Mouse (Mus musculus) lung, postnatal 0 days (tissue): ENCODE data around the gene Spag6. TPM values are rescaled to one million over a fixed set of nuclear protein-coding genes. Genes with fewer than 3 reads are reported as not detected.

Experiments
- ATAC-seq: fragments of 200-750 bp; cut with Nextera tagmentation; 2 replicates; pipeline ENCODE4 v1.8.0; 2017; ENCODE audit warnings: moderate library complexity
- DNase-seq: peaks from one replicate; pipeline ENCODE4 v3.0.0-alpha.2; 2016; ENCODE audit warnings: low spot score
- H3K27ac ChIP-seq: fragments of 300-500 bp; sonication (generic); 2 replicates; pipeline ENCODE4 v1.5.1; 2014; ENCODE audit warnings: antibody characterized with exemption, mild to moderate bottlenecking, low read length, mixed read lengths
- H3K27me3 ChIP-seq: fragments of 300-500 bp; sonication (generic); replicated peaks from 2 replicates; pipeline ENCODE4 v1.6.1; 2014; ENCODE audit warnings: low read length, mixed read lengths; ENCODE audit not compliant: insufficient read depth
- H3K36me3 ChIP-seq: fragments of 300-500 bp; sonication (generic); 2 replicates; pipeline ENCODE4 v1.6.1; 2014; ENCODE audit warnings: low read length, mixed read lengths; ENCODE audit not compliant: insufficient read depth
- H3K4me1 ChIP-seq: fragments of 300-500 bp; sonication (generic); 2 replicates; pipeline ENCODE4 v1.6.1; 2014; ENCODE audit warnings: antibody characterized with exemption, low read depth, low read length, mixed read lengths; ENCODE audit not compliant: insufficient read depth
- H3K4me2 ChIP-seq: fragments of 300-500 bp; sonication (generic); replicated peaks from 2 replicates; pipeline ENCODE4 v1.6.1; 2014; ENCODE audit warnings: low read depth, mild to moderate bottlenecking, low read length, moderate library complexity, mixed read lengths
- H3K4me3 ChIP-seq: fragments of 300-500 bp; sonication (generic); 2 replicates; pipeline ENCODE4 v1.5.1; 2014; ENCODE audit warnings: low read depth, low read length
- H3K9ac ChIP-seq: fragments of 300-500 bp; sonication (generic); replicated peaks from 2 replicates; pipeline ENCODE4 v1.6.1; 2014; ENCODE audit warnings: low read depth, mild to moderate bottlenecking
- H3K9me3 ChIP-seq: fragments of 300-500 bp; sonication (generic); 2 replicates; pipeline ENCODE4 v1.6.1; 2016; ENCODE audit warnings: low read length, mixed read lengths
- CTCF ChIP-seq: IDR thresholded peaks from 2 replicates; pipeline ENCODE4 v1.5.1; 2016; ENCODE audit warnings: antibody characterized with exemption, mild to moderate bottlenecking
- EP300 ChIP-seq: IDR thresholded peaks from 2 replicates; pipeline ENCODE4 v1.6.1; 2016; ENCODE audit warnings: antibody characterized with exemption, mild to moderate bottlenecking, control low read depth
- WGBS: fragments of 180-500 bp; shearing (Covaris S2); extraction: QIAGEN DNeasy Blood & Tissue Kit; methylation state at CpG from one replicate; pipeline ENCODE4 v1.1.7; 2014; 5-methylcytosine and 5-hydroxymethylcytosine counted together
- polyA plus RNA-seq: library from polyadenylated mRNA; unstranded; fragments of >200 nt; fragmentation: Nextera tagmentation; extraction: Ambion mirVana; gene quantifications from 2 replicates; pipeline ENCODE4 v1.2.1, GENCODE M21; 2015

Spag6 gene
- polyA plus RNA-seq, 1 experiment from 2014 or later: 0.07 TPM

- H3K36me3 ChIP-seq: no peaks in the 10 kb centered on the region
- TF ChIP-seq EP300 (no peak), CTCF (peak; percentile 9; the same call in 1 of the 2 replicates)
- peak overlapping the region; percentile 99 for H3K27ac ChIP-seq
- DNase-seq (peak; percentile 94), ATAC-seq (peak; percentile 92)
- H3K4me1 ChIP-seq: no peaks in the 10 kb centered on the region; the same call in 1 of the 2 replicates
- H3K27me3 ChIP-seq: no peaks in the 10 kb centered on the region
- WGBS: 1% methylated on average over 56 of the region's 56 CpGs
- peak overlapping the region; percentile 96 for H3K9ac ChIP-seq
- no peaks in the 10 kb centered on the region for H3K9me3 ChIP-seq
- peak overlapping the region; percentile 76 for H3K4me2 ChIP-seq
- H3K4me3 ChIP-seq: peak overlapping the region; percentile 82
Measured at GRCm38 (mm10) chr2:18766821-18767541, 73.1 kb downstream of the Spag6 start.

GRCm38 (mm10) chr2:18768414-18768813 is 74.6 kb downstream of the Spag6 start:
- no peaks in the 10 kb centered on the region for H3K36me3 ChIP-seq
- DNase-seq (no peak), ATAC-seq (no peak)
- H3K9me3 ChIP-seq: no peaks in the 10 kb centered on the region
- H3K27ac ChIP-seq: no peak overlapping the region
- no peaks in the 10 kb centered on the region; the same call in 1 of the 2 replicates for H3K4me1 ChIP-seq
- no peak overlapping the region for H3K4me2 ChIP-seq
- 99% methylated on average over 2 of the region's 2 CpGs for WGBS
- no peak overlapping the region for H3K4me3 ChIP-seq
- H3K27me3 ChIP-seq: no peaks in the 10 kb centered on the region
- H3K9ac ChIP-seq: no peak overlapping the region
- TF ChIP-seq CTCF (no peak), EP300 (no peak)

- TF ChIP-seq CTCF (no peak), EP300 (no peak)
- Histone ChIP-seq H3K27ac (no peak overlapping the region), H3K4me3 (no peak overlapping the region), H3K36me3 (no peaks in the 10 kb centered on the region), H3K4me2 (no peak overlapping the region), H3K27me3 (no peaks in the 10 kb centered on the region), H3K4me1 (no peaks in the 10 kb centered on the region), H3K9me3 (no peaks in the 10 kb centered on the region), H3K9ac (no peak overlapping the region)
- ATAC-seq (no peak), DNase-seq (no peak)
- WGBS: 68% methylated on average over 8 of the region's 8 CpGs
Measured at GRCm38 (mm10) chr2:18772413-18772812, 78.6 kb downstream of the Spag6 start.

- H3K4me2 ChIP-seq: no peak overlapping the region
- DNase-seq (peak; percentile 24), ATAC-seq (no peak)
- H3K36me3 ChIP-seq: no peaks in the 10 kb centered on the region
- TF ChIP-seq EP300 (no peak), CTCF (no peak)
- H3K27me3 ChIP-seq: no peaks in the 10 kb centered on the region
- no peak overlapping the region for H3K4me3 ChIP-seq
- no peak overlapping the region for H3K27ac ChIP-seq
- peaks cover 4% of the 10 kb centered on the region; the same call in 1 of the 2 replicates for H3K4me1 ChIP-seq
- no peaks in the 10 kb centered on the region for H3K9me3 ChIP-seq
- no peak overlapping the region for H3K9ac ChIP-seq
- 60% methylated on average over 6 of the region's 6 CpGs for WGBS
Measured at GRCm38 (mm10) chr2:18774326-18774725, 80.5 kb downstream of the Spag6 start.

- no peak overlapping the region for H3K4me2 ChIP-seq
- no peak for TF ChIP-seq EP300
- TF ChIP-seq CTCF: no peak
- H3K4me1 ChIP-seq: peaks cover 4% of the 10 kb centered on the region; the same call in 1 of the 2 replicates
- DNase-seq: peak; percentile 43
- H3K4me3 ChIP-seq: no peak overlapping the region
- 13% methylated on average over 9 of the region's 9 CpGs for WGBS
- no peaks in the 10 kb centered on the region for H3K27me3 ChIP-seq
- no peaks in the 10 kb centered on the region for H3K9me3 ChIP-seq
- ATAC-seq: no peak
- H3K27ac ChIP-seq: no peak overlapping the region
- H3K36me3 ChIP-seq: no peaks in the 10 kb centered on the region
- H3K9ac ChIP-seq: no peak overlapping the region
Measured at GRCm38 (mm10) chr2:18778220-18778619, 84.4 kb downstream of the Spag6 start.

GRCm38 (mm10) chr2:18779830-18780229 is 86.0 kb downstream of the Spag6 start:
- DNase-seq (no peak), ATAC-seq (no peak)
- Histone ChIP-seq H3K4me1 (peaks cover 4% of the 10 kb centered on the region; the same call in 1 of the 2 replicates), H3K27me3 (no peaks in the 10 kb centered on the region), H3K27ac (no peak overlapping the region), H3K9me3 (no peaks in the 10 kb centered on the region), H3K4me3 (no peak overlapping the region), H3K9ac (no peak overlapping the region), H3K36me3 (no peaks in the 10 kb centered on the region), H3K4me2 (no peak overlapping the region)
- TF ChIP-seq CTCF: no peak
- no peak for TF ChIP-seq EP300
- 88% methylated on average over 3 of the region's 3 CpGs for WGBS
